Mouse (Mus musculus) erythroblast, embryonic 14.5 days (primary cell): Measurements from ENCODE around the gene Pten.

Source experiments
- GATA1 ChIP-seq: IDR thresholded peaks from 2 replicates; pipeline ENCODE4 v1.6.1; 2012; ENCODE audit warnings: low read length, inconsistent platforms, mixed read lengths
- TAL1 ChIP-seq: IDR thresholded peaks from 3 replicates; pipeline ENCODE4 v1.6.1; 2012; ENCODE audit warnings: low read length, inconsistent platforms, mixed read lengths

GRCm38 (mm10) chr19:32726451-32727325 lies 30.6 kb upstream of the Pten start:
- TF ChIP-seq GATA1 (no peak), TAL1 (no peak)
